Mouse (Mus musculus) bone marrow macrophage, adult 2 months (primary cell): ENCODE results near the gene Dpt.

Source experiments
- CTCF ChIP-seq: IDR thresholded peaks from 2 replicates; pipeline ENCODE4 v1.5.1; 2012; ENCODE audit warnings: low read depth, mild to moderate bottlenecking, low read length, moderate library complexity
- POLR2A ChIP-seq: IDR thresholded peaks from 2 replicates; pipeline ENCODE4 v1.6.1; 2012; ENCODE audit warnings: mild to moderate bottlenecking, low read depth, low read length, borderline replicate concordance

GRCm38 (mm10) chr1:164821821-164822220 is 25.4 kb downstream of the Dpt start:
- TF ChIP-seq POLR2A, result no peak
- no peak for TF ChIP-seq CTCF
